Mouse (Mus musculus) adipocyte (in vitro differentiated cells): ENCODE data around the gene Mark1.

Experiments used
- DNase-seq: peaks from one replicate; pipeline ENCODE4 v3.0.0-alpha.2; 2016; ENCODE audit warnings: low spot score

Mark1 gene

GRCm38 (mm10) chr1:184889454-184889853 is 109.9 kb downstream of the Mark1 start:
- no peak for DNase-seq

DNA sequence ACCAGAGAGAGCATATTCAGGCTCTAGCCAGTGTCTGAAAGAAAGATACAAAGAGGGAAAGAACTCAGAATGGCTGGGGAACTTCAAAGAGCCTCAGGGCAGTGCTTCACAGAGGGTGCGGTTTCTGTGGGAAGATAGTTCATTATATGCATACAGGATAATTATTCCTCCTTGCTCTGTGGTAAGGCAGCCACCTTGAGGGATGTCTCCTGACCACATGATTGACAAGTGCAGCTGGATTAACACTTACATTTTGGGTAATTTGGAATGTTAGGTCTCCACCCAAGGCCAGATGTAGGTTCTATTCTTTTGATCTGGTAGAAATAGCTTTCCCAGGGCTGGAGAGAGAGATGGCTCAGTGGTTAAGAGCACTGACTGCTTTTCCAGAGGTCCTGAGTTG is 113.2 kb downstream of the Mark1 start:
- no peak for DNase-seq

DNA sequence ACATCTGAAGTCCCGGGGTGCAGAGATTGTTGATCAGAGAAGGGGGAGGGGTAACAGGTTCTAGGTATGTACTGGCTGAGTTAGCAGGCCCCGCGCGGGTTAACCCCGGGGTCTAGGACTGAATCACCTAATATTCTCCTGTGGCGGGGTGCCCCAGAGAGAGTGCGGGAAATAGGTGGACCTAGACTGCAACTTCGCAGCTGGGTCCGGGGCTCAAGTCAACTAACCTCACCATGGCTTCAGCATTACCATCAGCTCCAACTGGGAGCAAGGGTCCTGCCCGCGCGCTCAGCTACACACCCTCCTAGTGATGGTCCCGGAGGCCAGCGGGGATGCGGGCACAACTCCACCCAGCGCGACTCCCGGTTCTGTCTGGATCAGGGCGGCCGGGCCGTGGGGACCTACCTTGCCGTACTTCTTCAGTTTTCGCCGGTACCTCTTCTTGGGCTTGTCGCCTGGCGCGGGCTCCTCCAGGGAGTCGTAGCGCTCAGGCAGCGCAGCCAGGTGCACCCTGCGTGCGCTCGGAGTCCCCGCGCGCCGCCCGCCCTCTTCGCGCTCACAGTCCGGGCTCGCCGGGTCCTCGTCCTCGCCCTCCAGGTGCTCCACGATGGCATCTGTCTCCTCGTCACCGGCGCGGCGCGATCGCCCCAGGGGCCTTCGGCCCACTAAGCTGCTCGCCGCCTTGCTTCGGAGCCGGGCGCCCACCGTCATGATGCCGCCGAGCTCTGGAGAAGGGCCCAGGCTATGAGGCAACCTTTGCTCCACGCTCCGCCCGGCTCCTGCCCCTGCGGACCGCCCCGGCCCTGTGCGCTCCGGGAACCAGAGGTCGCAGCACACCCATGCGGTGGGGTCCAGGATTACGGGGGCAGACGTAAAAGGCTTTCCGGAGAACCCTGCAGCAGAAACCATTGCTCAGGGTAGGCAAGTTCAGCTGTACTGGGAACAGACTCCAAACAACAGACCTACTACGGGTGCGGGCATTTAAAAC is 116.8 kb downstream of the Mark1 start, which contains the start of gene C130074G19Rik:
Gene C130074G19Rik (minus strand): TSS at position 938 of the 988 bp plus-strand sequence.
- no peak for DNase-seq

GRCm38 (mm10) chr1:184881861-184882260 is 117.5 kb downstream of the Mark1 start:
- DNase-seq: no peak

DNA sequence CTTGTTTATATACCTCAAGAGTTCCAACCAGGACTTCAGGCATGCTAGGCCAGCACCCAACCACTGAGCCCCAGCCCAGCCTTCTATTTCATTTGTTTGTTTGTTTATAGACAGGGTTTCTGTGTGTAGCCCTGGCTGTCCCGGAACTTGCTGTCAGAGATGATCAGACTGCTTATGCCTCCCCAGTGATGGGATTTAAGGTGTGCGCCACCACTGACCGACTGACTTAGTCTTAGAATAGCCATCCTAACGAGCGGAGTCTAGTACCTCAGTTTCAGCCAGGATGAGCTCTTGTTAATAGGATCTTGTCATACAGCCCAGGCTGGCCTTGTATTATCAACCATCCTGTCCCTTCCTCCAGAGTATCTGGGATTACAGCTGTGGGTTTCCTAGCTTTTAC is 118.2 kb downstream of the Mark1 start:
- no peak for DNase-seq

- no peak for DNase-seq
These were observed 120.5 kb downstream of the Mark1 start for GRCm38 (mm10) chr1:184878860-184879259.

DNA sequence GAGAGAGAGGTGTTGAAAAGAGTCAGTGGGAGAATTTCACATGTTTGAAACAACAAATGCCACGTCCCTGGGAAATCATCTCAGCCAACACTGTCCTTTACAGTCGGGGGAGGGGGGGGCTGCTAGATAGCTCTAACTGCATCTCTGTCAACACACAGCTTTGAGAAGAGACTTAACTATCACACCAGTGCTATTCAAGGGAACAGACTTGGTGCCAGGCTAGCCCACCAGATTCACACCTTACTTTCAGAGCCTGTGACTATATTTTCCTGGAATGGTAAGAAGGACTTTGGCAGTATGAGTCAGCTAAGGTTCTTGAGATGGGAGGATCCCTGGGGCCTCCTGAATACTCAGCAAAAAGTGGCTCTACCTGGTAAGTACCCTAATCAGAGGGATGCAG is 122.1 kb downstream of the Mark1 start:
- no peak for DNase-seq

DNA sequence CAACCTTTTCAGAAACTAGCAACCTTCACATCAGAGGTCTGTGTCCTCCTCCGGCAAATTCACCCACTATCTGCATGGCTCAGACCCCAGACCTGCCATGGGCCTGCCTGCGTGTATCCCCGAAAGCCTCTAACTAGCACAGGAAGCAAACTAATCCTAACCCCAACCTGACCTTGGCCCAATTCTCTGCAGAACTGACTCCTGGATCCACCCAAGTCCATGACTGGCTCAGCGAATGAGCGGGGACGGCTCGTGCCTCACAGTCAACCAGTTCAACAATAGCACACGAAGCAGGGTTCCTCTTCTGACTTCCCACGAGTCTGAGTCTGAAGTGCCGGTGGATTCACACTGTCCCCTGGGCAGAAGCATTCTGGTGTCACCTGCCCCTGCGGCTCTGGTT is 125.5 kb downstream of the Mark1 start:
- no peak for DNase-seq

- no peak for DNase-seq
These were observed 127.1 kb downstream of the Mark1 start for GRCm38 (mm10) chr1:184872069-184872819.

DNA sequence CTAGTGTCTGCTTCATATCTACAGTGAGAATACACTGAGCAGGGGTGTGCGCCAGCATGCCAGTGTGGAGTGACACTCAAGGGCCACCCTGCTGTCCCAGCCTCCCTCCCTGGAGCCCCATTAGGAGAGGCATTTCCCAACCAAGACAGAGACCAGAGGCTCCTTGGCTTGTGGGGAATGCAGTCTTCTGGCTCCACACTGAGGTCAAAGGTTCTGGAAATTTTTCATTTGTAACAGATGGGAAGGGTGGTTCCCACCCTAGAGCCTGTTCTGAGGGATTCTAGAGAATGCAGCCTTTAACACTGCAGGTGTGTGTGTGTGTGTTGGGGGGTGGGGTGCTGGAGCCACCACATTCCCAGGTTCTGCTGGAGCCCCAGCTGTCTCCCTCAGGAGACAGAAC is 127.9 kb downstream of the Mark1 start:
- DNase-seq: peak; percentile 65

DNA sequence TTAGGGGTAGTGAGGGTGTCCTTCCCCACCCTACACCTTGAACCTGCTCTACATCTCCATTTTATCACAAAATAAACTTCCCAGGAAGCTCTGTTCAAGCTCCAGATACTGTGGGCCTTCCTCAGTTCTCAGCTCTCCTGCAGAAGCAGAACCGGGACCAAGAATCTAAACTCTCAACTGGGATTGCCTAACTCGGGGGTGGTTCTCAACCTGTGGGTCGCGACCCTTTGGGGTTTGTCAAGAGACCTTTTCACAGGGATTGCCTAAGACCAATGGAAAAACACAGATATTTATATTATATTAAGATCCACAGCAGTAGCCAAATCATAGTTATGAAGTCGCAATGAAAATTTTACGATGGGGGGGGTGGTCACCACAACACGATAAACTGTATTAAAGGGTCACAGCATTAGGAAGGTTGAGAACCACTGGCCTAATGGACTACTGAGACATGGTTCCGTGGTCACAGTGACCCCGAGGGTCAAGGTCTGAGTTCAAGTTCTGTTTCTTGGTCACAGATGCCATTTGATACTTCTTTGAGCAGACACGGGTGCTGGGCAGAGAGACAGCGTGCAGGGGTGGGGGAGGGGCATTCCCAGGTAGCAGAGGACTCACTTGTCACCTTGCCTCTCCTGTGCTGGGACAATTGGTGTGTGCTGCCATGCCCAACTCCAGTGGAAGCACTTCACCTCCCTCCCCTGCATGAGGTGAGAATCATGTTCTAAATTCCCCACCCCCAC is 128.6 kb downstream of the Mark1 start:
- peak; percentile 45 for DNase-seq

DNA sequence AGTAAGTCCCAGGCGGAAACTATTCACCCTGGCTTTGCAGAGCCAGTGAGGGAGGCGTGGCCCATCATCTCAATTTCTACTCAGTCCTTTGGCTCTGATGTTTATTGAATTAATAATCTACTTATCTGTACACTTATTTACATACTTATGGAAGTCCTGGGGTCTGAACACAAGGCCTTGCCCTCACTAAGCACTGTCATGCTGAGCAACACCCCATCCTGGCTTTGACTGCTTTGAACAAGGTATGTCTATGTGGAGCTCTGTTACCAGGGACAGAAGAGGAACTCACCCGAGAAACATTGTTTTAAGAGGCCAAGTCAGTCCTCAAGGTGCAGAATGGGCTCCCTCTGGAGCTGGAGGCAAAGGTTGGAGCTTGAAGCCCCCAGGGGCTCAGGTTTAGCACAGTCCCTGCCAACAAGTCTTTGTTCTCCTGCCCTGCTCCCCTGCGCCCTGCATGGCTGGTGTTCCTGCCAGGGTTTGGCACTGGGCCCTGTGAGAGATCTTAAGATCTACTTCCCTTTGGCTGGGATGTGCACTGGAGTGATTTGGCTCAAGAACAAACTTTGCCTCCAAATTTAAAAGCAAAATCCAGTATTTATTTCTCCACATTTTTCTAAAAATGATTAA is 129.3 kb downstream of the Mark1 start:
- peak; percentile 77 for DNase-seq

- DNase-seq: no peak
These were observed 131.7 kb downstream of the Mark1 start for GRCm38 (mm10) chr1:184867640-184868120.

DNA sequence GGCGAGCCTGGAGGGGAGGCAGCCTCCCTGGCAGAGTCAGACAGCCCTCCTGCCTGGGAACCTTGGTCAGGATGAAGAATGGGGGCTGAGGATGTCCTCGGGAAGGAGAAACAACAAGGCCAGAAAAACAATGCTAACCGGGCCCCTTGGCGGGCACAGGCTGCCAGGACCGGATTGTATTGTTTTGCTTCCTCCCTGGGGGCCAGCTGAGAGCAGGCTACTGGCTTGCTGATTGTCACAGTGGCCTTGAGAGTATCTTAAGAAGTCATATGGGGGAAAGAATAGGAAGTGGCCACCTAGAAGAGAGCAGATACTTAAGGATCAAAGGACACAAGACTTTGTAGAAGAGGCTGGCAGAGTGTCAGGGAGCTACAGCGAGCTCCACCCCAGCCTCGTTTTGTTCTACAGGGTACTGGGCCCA is 135.0 kb downstream of the Mark1 start:
- DNase-seq: no peak

- no peak for DNase-seq
These were observed 136.7 kb downstream of the Mark1 start for GRCm38 (mm10) chr1:184862636-184863035.

GRCm38 (mm10) chr1:184861551-184861950 is 137.8 kb downstream of the Mark1 start:
- no peak for DNase-seq

GRCm38 (mm10) chr1:184860276-184860675 is 139.1 kb downstream of the Mark1 start:
- no peak for DNase-seq

- no peak for DNase-seq
These were observed 141.1 kb downstream of the Mark1 start for GRCm38 (mm10) chr1:184858253-184858652.

GRCm38 (mm10) chr1:184857216-184857615 is 142.2 kb downstream of the Mark1 start:
- DNase-seq: no peak

DNA sequence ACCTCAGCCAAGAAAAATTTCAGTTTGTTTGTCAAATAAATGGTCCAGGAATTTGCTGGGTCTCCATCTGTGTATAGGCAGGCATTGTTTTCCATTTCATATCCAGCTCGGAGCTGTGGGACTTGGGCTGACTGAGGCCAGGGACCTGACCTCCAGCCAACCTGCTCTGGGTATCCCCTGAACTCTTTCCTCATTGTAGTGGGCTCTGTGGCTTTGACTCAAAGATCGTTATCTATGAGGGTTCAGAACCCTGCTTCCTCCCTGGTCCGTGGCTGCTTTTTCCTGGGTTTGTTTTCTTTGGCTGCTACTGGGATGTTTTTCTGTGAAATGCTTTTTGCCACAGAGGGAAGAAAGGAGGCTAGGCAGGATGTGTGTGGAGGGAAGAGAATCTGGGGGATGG is 145.4 kb downstream of the Mark1 start:
- DNase-seq: no peak

GRCm38 (mm10) chr1:184853339-184853738 is 146.0 kb downstream of the Mark1 start:
- DNase-seq: peak; percentile 77
